Mouse (Mus musculus) ES-Bruce4 (cell line): ENCODE results near the gene Olfr281. TPM values are rescaled to one million over a fixed set of nuclear protein-coding genes. Genes with fewer than 3 reads are reported as not detected.
"Not testable (repeated sequence)": the region's sequence is repeated elsewhere in the genome, so short reads cannot be mapped to it uniquely, and the experiment has no call there.

Experiments used
- H3K27ac ChIP-seq: 2 replicates; pipeline ENCODE4 v1.5.1; 2012; ENCODE audit warnings: low read length, inconsistent platforms; ENCODE audit not compliant: insufficient read depth
- H3K27me3 ChIP-seq: 2 replicates; pipeline ENCODE4 v1.6.1; 2012; ENCODE audit warnings: mild to moderate bottlenecking, low read length, inconsistent platforms; ENCODE audit not compliant: control insufficient read depth, poor library complexity, insufficient read depth, severe bottlenecking
- H3K36me3 ChIP-seq: 2 replicates; pipeline ENCODE4 v1.6.1; 2012; ENCODE audit warnings: inconsistent platforms, mild to moderate bottlenecking, low read length, moderate library complexity; ENCODE audit not compliant: control insufficient read depth, poor library complexity, insufficient read depth, severe bottlenecking
- H3K4me1 ChIP-seq: one replicate; pipeline ENCODE4 v1.8.1; 2011; ENCODE audit warnings: low read length; ENCODE audit not compliant: control insufficient read depth, insufficient read depth
- H3K4me3 ChIP-seq: 2 replicates; pipeline ENCODE4 v1.5.1; 2011; ENCODE audit warnings: low read depth, mild to moderate bottlenecking, low read length
- H3K9ac ChIP-seq: 2 replicates; pipeline ENCODE4 v1.6.1; 2012; ENCODE audit warnings: low read depth, mild to moderate bottlenecking, inconsistent platforms; ENCODE audit not compliant: poor library complexity, severe bottlenecking
- H3K9me3 ChIP-seq: replicated peaks from 2 replicates; pipeline ENCODE4 v1.6.1; 2012; ENCODE audit warnings: mild to moderate bottlenecking, low read length, inconsistent platforms; ENCODE audit not compliant: control insufficient read depth, poor library complexity, insufficient read depth, severe bottlenecking
- CTCF ChIP-seq: IDR thresholded peaks from one replicate; pipeline ENCODE4 v1.8.1; 2011; ENCODE audit warnings: low read depth, low read length
- EP300 ChIP-seq: IDR thresholded peaks from 2 replicates; pipeline ENCODE4 v1.6.1; 2011; ENCODE audit warnings: low read depth, low read length; ENCODE audit not compliant: insufficient read depth
- POLR2A ChIP-seq: IDR thresholded peaks from one replicate; pipeline ENCODE4 v1.8.1; 2011; ENCODE audit warnings: low read length; ENCODE audit not compliant: insufficient read depth
- polyA plus RNA-seq: library from polyadenylated mRNA; stranded (reverse); fragments of >200 nt; gene quantifications from 2 replicates; pipeline ENCODE4 v1.2.4, GENCODE M21; 2011; ENCODE audit warnings: low read depth; ENCODE audit not compliant: missing spikeins, insufficient read depth, insufficient read length

Olfr281 gene
- polyA plus RNA-seq, result not detected in 2 replicates

DNA sequence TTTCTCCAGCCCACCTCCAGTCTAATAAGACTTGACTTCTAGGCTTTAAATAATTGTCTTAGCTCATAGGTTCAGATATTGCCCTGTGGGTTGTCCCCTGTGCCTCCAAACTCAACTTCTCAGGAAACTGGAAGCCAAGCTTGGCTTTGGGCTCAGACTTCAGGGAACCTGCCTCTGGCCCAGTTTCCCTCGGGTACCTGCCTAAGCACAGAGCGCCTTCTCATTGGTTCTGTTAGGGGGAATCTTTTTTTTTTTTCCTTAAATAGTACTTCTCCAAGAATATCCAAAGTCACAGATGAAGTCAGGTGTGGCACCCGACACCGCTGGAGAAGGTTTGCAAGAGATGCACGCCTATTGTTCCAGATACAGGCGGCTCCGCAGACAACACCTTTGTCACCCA is at the start of gene Olfr281:
Olfr281 (plus strand) TSS at position 301 of the 400 bp plus-strand sequence.
- no peaks in the 10 kb centered on the region for H3K36me3 ChIP-seq
- H3K4me3 ChIP-seq, result no peak within 1 kb of the TSS
- H3K27ac ChIP-seq, result no peak within 1 kb of the TSS
- no peaks in the 10 kb centered on the region for H3K9me3 ChIP-seq
- no peaks in the 10 kb centered on the region for H3K4me1 ChIP-seq
- TF ChIP-seq POLR2A, result no peak
- no peak for TF ChIP-seq EP300
- TF ChIP-seq CTCF, result no peak
- no peak within 1 kb of the TSS for H3K9ac ChIP-seq
- H3K27me3 ChIP-seq, result no peaks in the 10 kb centered on the region

DNA sequence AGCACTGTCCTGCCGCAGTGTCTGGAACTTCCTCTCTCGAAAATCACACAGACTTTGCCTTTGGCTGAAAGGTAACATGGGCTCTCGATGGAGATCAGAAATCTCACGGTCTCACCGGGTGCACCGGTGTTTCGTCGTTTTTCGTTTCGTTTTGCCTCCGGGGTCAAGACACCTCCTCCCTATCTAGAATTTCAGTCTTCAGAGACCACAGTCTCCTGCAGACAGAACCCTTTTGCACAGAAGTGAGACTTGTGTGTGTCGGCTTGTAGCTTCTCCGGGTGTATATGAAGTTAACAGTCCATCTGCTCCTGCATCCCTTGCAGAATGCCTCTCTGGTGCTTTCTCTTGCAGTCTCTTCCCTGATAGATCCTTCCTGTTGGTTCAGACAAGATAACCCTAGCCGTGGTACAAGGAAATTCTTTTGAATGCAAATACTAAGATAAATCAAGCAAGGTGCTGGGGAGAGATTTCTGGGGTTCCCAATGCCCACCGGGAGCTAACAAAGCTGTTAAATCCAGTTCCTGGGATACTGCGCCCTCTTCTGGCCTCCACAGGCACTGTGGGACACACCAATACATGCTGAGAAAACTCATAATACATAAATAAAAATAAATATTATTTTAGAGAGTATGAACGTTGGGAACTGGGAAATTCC is 43.9 kb upstream of the Olfr281 start:
- H3K4me3 ChIP-seq, result no peak overlapping the region
- H3K4me1 ChIP-seq, result no peaks in the 10 kb centered on the region
- TF ChIP-seq POLR2A (no peak), CTCF (peak; percentile 51)
- H3K27ac ChIP-seq, result no peak overlapping the region
- H3K27me3 ChIP-seq, result no peaks in the 10 kb centered on the region
- H3K9me3 ChIP-seq, result no peaks in the 10 kb centered on the region
- no peak overlapping the region for H3K9ac ChIP-seq
- no peaks in the 10 kb centered on the region for H3K36me3 ChIP-seq

DNA sequence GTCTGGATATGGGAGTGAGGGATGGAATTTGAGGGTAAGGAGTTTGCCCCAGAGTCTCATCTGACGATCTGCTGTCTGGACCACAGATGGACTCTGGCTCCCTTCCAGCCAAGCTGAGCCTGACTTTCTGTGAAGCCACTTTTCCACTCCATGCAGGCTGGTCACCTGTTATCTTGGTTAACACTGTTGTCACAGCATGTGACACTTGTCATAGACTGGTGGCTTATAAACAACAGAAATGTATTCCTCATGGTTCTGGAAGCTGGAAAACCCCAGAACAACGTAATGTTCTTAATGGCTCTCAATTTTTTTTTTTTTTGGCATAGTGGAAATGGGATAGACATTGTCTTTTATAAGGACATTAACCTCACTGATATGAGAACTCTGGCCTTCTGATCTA is 42.8 kb upstream of the Olfr281 start:
- Histone ChIP-seq H3K4me1 (no peaks in the 10 kb centered on the region), H3K36me3 (no peaks in the 10 kb centered on the region), H3K4me3 (no peak overlapping the region), H3K27ac (no peak overlapping the region), H3K9ac (no peak overlapping the region), H3K27me3 (no peaks in the 10 kb centered on the region), H3K9me3 (no peaks in the 10 kb centered on the region)
- TF ChIP-seq POLR2A (no peak), CTCF (no peak), EP300 (no peak)

DNA sequence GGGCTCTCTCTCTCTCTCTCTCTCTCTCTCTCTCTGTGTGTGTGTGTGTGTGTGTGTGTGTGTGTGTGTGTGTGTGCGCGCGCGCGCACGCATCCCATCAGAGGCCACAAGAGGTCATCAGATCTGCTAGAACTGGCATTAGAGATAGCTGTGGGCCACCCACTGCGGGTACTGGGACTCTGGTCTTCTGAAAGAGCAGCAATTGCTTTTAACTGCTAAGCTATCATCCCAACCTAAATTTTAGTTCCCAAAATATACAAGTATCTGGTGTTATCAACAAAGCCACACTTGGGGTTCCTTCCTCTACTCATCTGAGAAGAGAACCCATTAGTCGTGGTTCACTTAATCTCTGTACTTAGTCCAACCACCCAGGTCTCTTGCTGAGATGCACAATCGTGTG is 42.1 kb upstream of the Olfr281 start:
- Histone ChIP-seq H3K27ac (no peak overlapping the region), H3K4me1 (no peaks in the 10 kb centered on the region), H3K27me3 (no peaks in the 10 kb centered on the region), H3K9me3 (no peaks in the 10 kb centered on the region), H3K9ac (no peak overlapping the region), H3K36me3 (no peaks in the 10 kb centered on the region), H3K4me3 (no peak overlapping the region)
- no peak for TF ChIP-seq CTCF
- TF ChIP-seq EP300, result no peak
- no peak for TF ChIP-seq POLR2A

DNA sequence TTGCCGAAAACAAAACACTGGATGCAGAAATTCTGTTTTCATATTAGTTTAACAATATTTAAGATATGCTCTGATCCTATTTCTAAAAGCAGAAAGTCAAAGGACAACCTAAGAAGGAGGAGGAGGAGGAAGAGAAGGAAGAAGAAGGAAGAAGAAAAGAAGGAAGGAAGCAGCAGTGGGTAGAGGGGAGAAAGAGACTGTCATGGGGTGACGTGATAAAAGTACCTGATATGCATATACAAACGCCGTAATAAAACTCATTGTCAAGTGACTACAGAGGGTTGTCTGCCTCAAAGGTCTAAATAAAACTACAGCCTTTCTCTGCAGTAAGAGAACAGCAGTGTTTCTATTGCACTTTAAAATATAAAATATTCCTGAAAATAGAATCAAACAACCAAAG is 36.4 kb upstream of the Olfr281 start:
- Histone ChIP-seq H3K9ac (no peak overlapping the region), H3K27me3 (no peaks in the 10 kb centered on the region), H3K36me3 (no peaks in the 10 kb centered on the region), H3K27ac (no peak overlapping the region), H3K4me3 (no peak overlapping the region), H3K4me1 (no peaks in the 10 kb centered on the region), H3K9me3 (no peaks in the 10 kb centered on the region)
- TF ChIP-seq POLR2A (no peak), CTCF (no peak), EP300 (no peak)

DNA sequence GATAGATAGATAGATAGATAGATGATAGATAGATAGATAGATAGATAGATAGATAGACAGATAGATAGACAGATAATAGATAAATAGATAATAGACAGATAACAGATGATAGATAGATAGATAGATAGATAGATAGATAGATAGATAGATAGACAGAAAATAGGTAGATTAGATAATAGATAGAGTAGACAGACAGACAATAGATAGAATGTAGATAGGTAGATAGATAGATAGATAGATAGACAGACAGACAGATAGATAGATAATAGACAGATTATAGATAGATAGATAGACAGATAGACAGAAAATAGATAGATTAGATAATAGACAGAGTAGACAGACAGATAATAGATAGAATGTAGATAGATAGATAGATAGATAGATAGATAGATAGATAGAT is 35.6 kb upstream of the Olfr281 start:
- H3K4me3 ChIP-seq, H3K27me3 ChIP-seq, H3K27ac ChIP-seq, H3K9ac ChIP-seq, H3K4me1 ChIP-seq, H3K36me3 ChIP-seq, H3K9me3 ChIP-seq: not testable (repeated sequence)

DNA sequence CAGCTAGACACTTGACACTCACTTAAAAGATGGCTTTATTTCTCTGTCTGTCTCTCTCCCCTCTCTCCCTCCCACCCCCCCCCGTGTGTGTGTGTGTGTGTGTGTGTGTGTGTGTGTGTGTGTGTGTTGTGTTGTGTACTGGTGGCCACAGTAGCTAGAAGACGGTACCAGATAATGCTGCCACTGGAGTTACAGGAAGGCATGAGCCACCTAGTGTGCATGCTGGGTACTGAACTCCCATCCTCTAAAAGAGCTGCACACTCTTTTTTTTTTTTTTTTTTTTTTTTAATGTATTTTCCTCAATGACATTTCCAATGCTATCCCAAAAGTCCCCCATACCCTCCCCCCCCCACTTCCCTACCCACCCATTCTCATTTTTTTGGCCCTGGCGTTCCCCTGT is 35.1 kb upstream of the Olfr281 start:
- not testable (repeated sequence) for H3K27ac ChIP-seq, H3K9ac ChIP-seq, H3K9me3 ChIP-seq, H3K4me3 ChIP-seq, H3K36me3 ChIP-seq, H3K4me1 ChIP-seq, H3K27me3 ChIP-seq
